ENCODE assay signal across 19 mouse cellular contexts in the genomic region with DNA sequence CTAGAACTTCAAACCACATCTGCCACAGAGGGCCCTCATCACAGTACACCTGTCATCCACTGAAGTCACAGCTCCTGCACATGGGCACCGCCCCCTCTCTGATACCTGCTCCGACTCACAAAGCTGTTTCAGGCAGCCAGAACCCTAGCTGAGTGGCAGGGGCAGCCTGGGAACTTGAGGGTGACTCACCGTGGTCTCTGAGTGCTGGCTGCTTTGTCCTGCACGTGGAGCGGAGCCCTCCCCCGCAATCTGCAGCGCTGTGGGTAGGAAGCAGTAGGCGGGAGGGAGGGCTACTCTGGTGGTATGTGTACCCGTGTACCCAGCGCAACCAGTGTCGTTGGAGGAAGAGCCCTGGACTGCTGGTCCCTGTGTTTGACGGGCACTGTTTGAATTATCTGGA.
DNase-seq lines count a peak whose midpoint lies in the region; ATAC-seq and TF ChIP-seq lines count a peak whose summit lies in the region.
"Had no signal": no experiment of that assay in that cellular context is flagged by ENCODE, and none has a peak within 500 bp of the region (broad histone marks: within the 10 kb centered on the region; RNA-seq: fewer than 3 reads in every experiment).

No protein-coding gene starts in this region.

- 0 out of 2 replicates have a peak, but pooled peaks cover 3% of the 10 kb centered on the region for H3K27me3 ChIP-seq in liver, postnatal 0 days (ENCODE audit: insufficient read depth, low read length)
- H3K27me3 ChIP-seq: embryonic facial prominence, embryonic 12.5 days; forebrain, embryonic 15.5 days; hindbrain, embryonic 15.5 days had no signal

- H3K27ac ChIP-seq in liver, postnatal 0 days (ENCODE audit: low read depth) = no peak overlapping the region
- H3K27ac ChIP-seq: embryonic facial prominence, embryonic 12.5 days; forebrain, embryonic 15.5 days; hindbrain, embryonic 15.5 days; liver, embryonic 15.5 days; neural tube, embryonic 12.5 days had no signal

- H3K4me1 ChIP-seq in liver, postnatal 0 days (ENCODE audit: insufficient read depth) = no peaks in the 10 kb centered on the region
- H3K4me1 ChIP-seq: embryonic facial prominence, embryonic 12.5 days; liver, embryonic 15.5 days had no signal

- no peaks in the 10 kb centered on the region for H3K9me3 ChIP-seq in liver, postnatal 0 days (ENCODE audit: low read length)
- H3K9me3 ChIP-seq: embryonic facial prominence, embryonic 12.5 days; forebrain, embryonic 15.5 days; hindbrain, embryonic 15.5 days; liver, embryonic 15.5 days; megakaryocyte, embryonic 14.5 days; neural tube, embryonic 12.5 days had no signal

- H3K4me3 ChIP-seq in liver, postnatal 0 days (ENCODE audit: low read depth, low read length) = no peak overlapping the region
- H3K4me3 ChIP-seq: embryonic facial prominence, embryonic 12.5 days; forebrain, embryonic 15.5 days; hindbrain, embryonic 15.5 days; liver, embryonic 15.5 days; megakaryocyte, embryonic 14.5 days; neural tube, embryonic 12.5 days had no signal

- no peak overlapping the region for H3K4me2 ChIP-seq in liver, postnatal 0 days (ENCODE audit: low read depth, low read length)
- H3K4me2 ChIP-seq: embryonic facial prominence, embryonic 12.5 days; forebrain, embryonic 15.5 days; hindbrain, embryonic 15.5 days; liver, embryonic 15.5 days; neural tube, embryonic 12.5 days had no signal

- DNase-seq in adrenal gland, adult 2 months = peak; percentile 53
- DNase-seq in adrenal gland, postnatal 4 days (ENCODE audit: low spot score in 2 of 2) = no peak
- DNase-seq in layer of hippocampus, adult 9-11 months = peak; percentile 34
- no peak for DNase-seq in layer of hippocampus, adult 11-12 months (ENCODE audit: low spot score)
- peak; percentile 53 to 63 for DNase-seq in right cerebral cortex, adult 2 months (ENCODE audit: low spot score in 2 of 2)
- DNase-seq in right cerebral cortex, postnatal 4 days = no peak
- DNase-seq in ovary, adult 18-20 months (ENCODE audit: low spot score) = no peak
- no peak for DNase-seq in liver, postnatal 0 days
- DNase-seq: B cell, adult 2 months; cerebellum, adult 9-10 months; kidney, adult 9 months; retina, postnatal 1 day had no signal

- no peak overlapping the region for H3K9ac ChIP-seq in liver, postnatal 0 days (replicated peaks)
- H3K9ac ChIP-seq: embryonic facial prominence, embryonic 12.5 days; forebrain, embryonic 15.5 days; hindbrain, embryonic 15.5 days; liver, embryonic 15.5 days; neural tube, embryonic 12.5 days had no signal

- no peaks in the 10 kb centered on the region for H3K36me3 ChIP-seq in liver, postnatal 0 days (replicated peaks; ENCODE audit: insufficient read depth, low read length)
- H3K36me3 ChIP-seq: embryonic facial prominence, embryonic 12.5 days; forebrain, embryonic 15.5 days; hindbrain, embryonic 15.5 days; liver, embryonic 15.5 days; neural tube, embryonic 12.5 days had no signal

- no peak for ATAC-seq in liver, postnatal 0 days
- ATAC-seq: forebrain, embryonic 15.5 days; Patski had no signal

- TF ChIP-seq CTCF in liver, postnatal 0 days (IDR thresholded peaks at IDR 0.05; ENCODE audit: low read depth) = no peak

- WGBS in liver, postnatal 0 days (ENCODE audit: insufficient replicate concordance) = 25% methylated on average over 12 of the region's 12 CpGs

- no peak for TF ChIP-seq EP300 in liver, postnatal 0 days (IDR thresholded peaks at IDR 0.05; ENCODE audit: low read depth)

Comparison
In these comparisons a context has a peak if more than half of its experiments do, and no peak if none do; other contexts are left out.
1. DNase-seq: peak in adrenal gland, adult 2 months (single experiment), layer of hippocampus, adult 9-11 months (single experiment) and right cerebral cortex, adult 2 months (2 of 2); none in adrenal gland, postnatal 4 days (0 of 2), layer of hippocampus, adult 11-12 months (single experiment), right cerebral cortex, postnatal 4 days (single experiment), ovary, adult 18-20 months (single experiment) and liver, postnatal 0 days (single experiment).